Mouse (Mus musculus): Measurements from ENCODE around the gene Cdca8. TPM values are rescaled to one million over a fixed set of nuclear protein-coding genes. Genes with fewer than 3 reads are reported as not detected.
A peak's percentile ranks its signal among the peaks of the same experiment; 100 is the strongest.
"Not testable (repeated sequence)": the region's sequence is repeated elsewhere in the genome, so short reads cannot be mapped to it uniquely, and the experiment has no call there.

The Cdca8 gene
- 192 and 195 TPM in 2 replicates for polyA plus RNA-seq (2014; fragmentation: Nextera tagmentation; extraction: Ambion mirVana)

DNA sequence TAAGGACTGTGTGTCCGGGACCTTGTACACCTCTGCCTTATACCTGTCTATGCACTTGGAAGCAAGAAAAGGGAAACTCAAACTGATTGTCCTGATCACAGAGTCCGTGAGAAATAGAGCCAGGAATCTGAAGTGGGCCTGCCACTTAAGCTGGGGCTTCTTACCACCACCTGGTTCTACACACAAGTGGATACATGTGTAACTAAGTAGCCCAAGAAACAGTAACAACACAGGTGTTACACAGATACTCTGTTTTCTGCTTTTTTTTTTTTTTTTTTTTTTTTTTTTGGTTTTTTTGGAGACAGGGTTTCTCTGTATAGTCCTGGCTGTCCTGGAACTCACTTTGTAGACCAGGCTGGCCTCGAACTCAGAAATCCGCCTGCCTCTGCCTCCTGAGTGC is at the start of gene Cdca8:
TSS of gene Cdca8 (minus strand) at position 101 of the 400 bp plus-strand sequence.
- WGBS = 92% methylated on average over 4 of the region's 4 CpGs
- H3K27ac ChIP-seq (ENCODE audit: low read depth, low read length); H3K27me3 ChIP-seq (ENCODE audit: control insufficient read depth, insufficient read depth, low read length); H3K36me3 ChIP-seq (ENCODE audit: control insufficient read depth, insufficient read depth, low read length); H3K4me1 ChIP-seq (replicated peaks; ENCODE audit: control insufficient read depth, insufficient read depth, low read length); ATAC-seq (ENCODE audit: low FRiP score); DNase-seq (ENCODE audit: low spot score); H3K4me3 ChIP-seq (ENCODE audit: low read depth, low read length); H3K9me3 ChIP-seq (ENCODE audit: control insufficient read depth, low read length); H3K4me2 ChIP-seq (replicated peaks; ENCODE audit: low read depth, low read length); H3K9ac ChIP-seq (ENCODE audit: low read depth, low read length): not testable (repeated sequence)

DNA sequence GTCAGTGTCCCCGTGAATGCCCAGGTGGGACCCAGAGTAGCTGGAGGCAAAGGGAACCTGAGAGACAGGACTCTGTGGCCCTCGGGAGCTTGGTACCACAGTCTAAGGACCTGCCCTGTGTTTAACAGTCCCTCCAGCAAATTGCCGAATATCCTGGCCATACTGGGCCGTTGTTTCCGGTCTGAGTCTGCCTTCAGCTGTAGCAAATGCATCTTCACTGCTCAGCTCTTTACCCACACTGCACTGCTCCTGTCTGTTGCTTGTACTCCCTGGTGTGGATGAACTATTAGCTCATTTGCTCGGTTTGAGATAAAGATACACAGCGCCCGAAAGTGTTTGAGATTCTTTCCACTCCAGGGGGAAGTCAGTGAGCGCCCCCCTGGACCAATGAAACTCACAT is 49.3 kb upstream of the Cdca8 start:
- Histone ChIP-seq H3K9ac (ENCODE audit: low read depth, low read length) (no peak overlapping the region), H3K4me2 (replicated peaks; ENCODE audit: low read depth, low read length) (no peak overlapping the region), H3K27me3 (ENCODE audit: control insufficient read depth, insufficient read depth, low read length) (peaks cover 81% of the 10 kb centered on the region), H3K36me3 (ENCODE audit: control insufficient read depth, insufficient read depth, low read length) (no peaks in the 10 kb centered on the region), H3K9me3 (ENCODE audit: control insufficient read depth, low read length) (no peaks in the 10 kb centered on the region), H3K4me1 (replicated peaks; ENCODE audit: control insufficient read depth, insufficient read depth, low read length) (peaks cover 6% of the 10 kb centered on the region), H3K4me3 (ENCODE audit: low read depth, low read length) (no peak overlapping the region), H3K27ac (ENCODE audit: low read depth, low read length) (no peak overlapping the region)
- ATAC-seq (ENCODE audit: low FRiP score) (no peak), DNase-seq (ENCODE audit: low spot score) (peak; percentile 26)
- 21% methylated on average over 9 of the region's 9 CpGs for WGBS

DNA sequence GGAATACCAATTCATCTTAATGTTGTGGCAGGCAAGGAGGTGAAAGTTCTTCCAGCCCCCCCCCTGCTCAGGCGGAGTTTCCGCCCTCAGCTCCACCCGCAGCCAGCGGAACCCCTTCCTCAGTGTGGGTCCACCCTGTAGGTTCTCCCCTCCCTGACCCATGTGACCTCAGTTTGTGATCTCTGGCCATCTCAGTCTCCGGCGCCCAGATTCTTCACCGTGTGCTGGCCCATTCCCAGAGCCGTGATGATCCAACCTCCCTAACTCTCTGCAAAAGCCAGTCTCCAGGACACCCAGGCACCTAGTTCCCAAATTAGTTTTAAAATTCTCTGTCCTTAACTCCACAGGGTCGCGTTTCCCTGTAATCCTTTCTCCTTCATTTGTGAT is 48.6 kb upstream of the Cdca8 start:
- no peak overlapping the region for H3K4me2 ChIP-seq (replicated peaks; ENCODE audit: low read depth, low read length)
- no peak for DNase-seq (ENCODE audit: low spot score)
- H3K9me3 ChIP-seq (ENCODE audit: control insufficient read depth, low read length) = no peaks in the 10 kb centered on the region
- H3K9ac ChIP-seq (ENCODE audit: low read depth, low read length) = no peak overlapping the region
- H3K4me3 ChIP-seq (ENCODE audit: low read depth, low read length) = no peak overlapping the region
- no peak for ATAC-seq (ENCODE audit: low FRiP score)
- 5% methylated on average over 10 of the region's 10 CpGs for WGBS
- peaks cover 83% of the 10 kb centered on the region for H3K27me3 ChIP-seq (ENCODE audit: control insufficient read depth, insufficient read depth, low read length)
- no peaks in the 10 kb centered on the region for H3K36me3 ChIP-seq (ENCODE audit: control insufficient read depth, insufficient read depth, low read length)
- H3K27ac ChIP-seq (ENCODE audit: low read depth, low read length) = no peak overlapping the region
- peaks cover 6% of the 10 kb centered on the region for H3K4me1 ChIP-seq (replicated peaks; ENCODE audit: control insufficient read depth, insufficient read depth, low read length)

GRCm38 (mm10) chr4:124986739-124987710 is 47.9 kb upstream of the Cdca8 start:
- 4% methylated on average over 46 of the region's 51 CpGs for WGBS
- H3K4me2 ChIP-seq (replicated peaks; ENCODE audit: low read depth, low read length) = peak overlapping the region; percentile 54
- peak; percentile 31 for DNase-seq (ENCODE audit: low spot score)
- no peaks in the 10 kb centered on the region for H3K9me3 ChIP-seq (ENCODE audit: control insufficient read depth, low read length)
- 0 out of 2 replicates have a peak overlapping the region, but pooled peaks have one; percentile 2 for H3K9ac ChIP-seq (ENCODE audit: low read depth, low read length)
- H3K27ac ChIP-seq (ENCODE audit: low read depth, low read length) = no peak overlapping the region
- peaks cover 6% of the 10 kb centered on the region for H3K4me1 ChIP-seq (replicated peaks; ENCODE audit: control insufficient read depth, insufficient read depth, low read length)
- no peak for ATAC-seq (ENCODE audit: low FRiP score)
- H3K36me3 ChIP-seq (ENCODE audit: control insufficient read depth, insufficient read depth, low read length) = no peaks in the 10 kb centered on the region
- H3K4me3 ChIP-seq (ENCODE audit: low read depth, low read length) = peak overlapping the region; percentile 31
- H3K27me3 ChIP-seq (ENCODE audit: control insufficient read depth, insufficient read depth, low read length) = peaks cover 83% of the 10 kb centered on the region

- Histone ChIP-seq H3K36me3 (ENCODE audit: control insufficient read depth, insufficient read depth, low read length) (no peaks in the 10 kb centered on the region), H3K4me1 (replicated peaks; ENCODE audit: control insufficient read depth, insufficient read depth, low read length) (peaks cover 6% of the 10 kb centered on the region), H3K9ac (ENCODE audit: low read depth, low read length) (0 out of 2 replicates have a peak within 1 kb of the TSS, but pooled peaks have one; percentile 2), H3K27me3 (ENCODE audit: control insufficient read depth, insufficient read depth, low read length) (peaks cover 78% of the 10 kb centered on the region), H3K4me3 (ENCODE audit: low read depth, low read length) (peak within 1 kb of the TSS; percentile 31), H3K27ac (ENCODE audit: low read depth, low read length) (no peak within 1 kb of the TSS), H3K4me2 (replicated peaks; ENCODE audit: low read depth, low read length) (peak within 1 kb of the TSS; percentile 54), H3K9me3 (ENCODE audit: control insufficient read depth, low read length) (no peaks in the 10 kb centered on the region)
- DNase-seq (ENCODE audit: low spot score) (peak; percentile 51), ATAC-seq (ENCODE audit: low FRiP score) (no peak)
- WGBS = 1% methylated on average over 55 of the region's 62 CpGs
Measured at GRCm38 (mm10) chr4:124985671-124986602, 46.8 kb upstream of the Cdca8 start, which contains the start of gene Rspo1. Gene Rspo1 (plus strand): TSS chr4:124986430.

- Histone ChIP-seq H3K27me3 (ENCODE audit: control insufficient read depth, insufficient read depth, low read length) (peaks cover 70% of the 10 kb centered on the region), H3K4me3 (ENCODE audit: low read depth, low read length) (peak overlapping the region; percentile 12), H3K9me3 (ENCODE audit: control insufficient read depth, low read length) (no peaks in the 10 kb centered on the region), H3K36me3 (ENCODE audit: control insufficient read depth, insufficient read depth, low read length) (no peaks in the 10 kb centered on the region), H3K27ac (ENCODE audit: low read depth, low read length) (no peak overlapping the region), H3K9ac (ENCODE audit: low read depth, low read length) (no peak overlapping the region), H3K4me1 (replicated peaks; ENCODE audit: control insufficient read depth, insufficient read depth, low read length) (peaks cover 6% of the 10 kb centered on the region), H3K4me2 (replicated peaks; ENCODE audit: low read depth, low read length) (peak overlapping the region; percentile 25)
- WGBS = 7% methylated on average over 18 of the region's 18 CpGs
- ATAC-seq (ENCODE audit: low FRiP score) (no peak), DNase-seq (ENCODE audit: low spot score) (no peak)
Measured at GRCm38 (mm10) chr4:124984871-124985670, 46.0 kb upstream of the Cdca8 start.

- DNase-seq (ENCODE audit: low spot score) = peak; percentile 63
Measured at GRCm38 (mm10) chr4:124983893-124984526, 44.9 kb upstream of the Cdca8 start.

More at GRCm38 (mm10) chr4:124983893-124984526, 44.9 kb upstream of the Cdca8 start:
- H3K27me3 ChIP-seq (ENCODE audit: control insufficient read depth, insufficient read depth, low read length) = peaks cover 60% of the 10 kb centered on the region
- no peak overlapping the region for H3K27ac ChIP-seq (ENCODE audit: low read depth, low read length)
- no peaks in the 10 kb centered on the region for H3K36me3 ChIP-seq (ENCODE audit: control insufficient read depth, insufficient read depth, low read length)
- ATAC-seq (ENCODE audit: low FRiP score) = no peak
- H3K4me3 ChIP-seq (ENCODE audit: low read depth, low read length) = no peak overlapping the region
- H3K4me2 ChIP-seq (replicated peaks; ENCODE audit: low read depth, low read length) = no peak overlapping the region
- H3K9me3 ChIP-seq (ENCODE audit: control insufficient read depth, low read length) = no peaks in the 10 kb centered on the region
- H3K4me1 ChIP-seq (replicated peaks; ENCODE audit: control insufficient read depth, insufficient read depth, low read length) = peaks cover 6% of the 10 kb centered on the region
- WGBS = 20% methylated on average over 9 of the region's 9 CpGs
- no peak overlapping the region for H3K9ac ChIP-seq (ENCODE audit: low read depth, low read length)
